Mouse (Mus musculus) small intestine, adult 2 months (tissue): ENCODE results near the gene Mrpl20. TPM values are rescaled to one million over a fixed set of nuclear protein-coding genes. Genes with fewer than 3 reads are reported as not detected.
A peak's percentile ranks its signal among the peaks of the same experiment; 100 is the strongest.

Experiments used
- H3K27ac ChIP-seq: fragments of 200-500 bp; 2 replicates; pipeline ENCODE4 v1.5.1; 2012; ENCODE audit warnings: low read depth, low read length, control low read depth, inconsistent platforms; ENCODE audit not compliant: insufficient read depth
- H3K27me3 ChIP-seq: fragments of 200-500 bp; 2 replicates; pipeline ENCODE4 v1.6.1; 2012; ENCODE audit warnings: mild to moderate bottlenecking, moderate library complexity, low read length, inconsistent platforms; ENCODE audit not compliant: control insufficient read depth, insufficient read depth
- H3K36me3 ChIP-seq: fragments of 200-500 bp; 2 replicates; pipeline ENCODE4 v1.6.1; 2012; ENCODE audit warnings: mild to moderate bottlenecking, low read length, control low read depth, inconsistent platforms; ENCODE audit not compliant: control insufficient read depth, insufficient read depth
- H3K4me1 ChIP-seq: fragments of 200-500 bp; 2 replicates; pipeline ENCODE4 v1.6.1; 2012; ENCODE audit warnings: low read length, inconsistent platforms, mixed read lengths; ENCODE audit not compliant: control insufficient read depth, insufficient read depth, insufficient read length
- H3K4me3 ChIP-seq: fragments of 200-500 bp; 2 replicates; pipeline ENCODE4 v1.5.1; 2012; ENCODE audit warnings: low read depth, mild to moderate bottlenecking, control low read depth, inconsistent platforms, low read length, moderate library complexity
- CTCF ChIP-seq: fragments of 200-500 bp; IDR thresholded peaks from 2 replicates; pipeline ENCODE4 v1.5.1; 2012; ENCODE audit warnings: low read depth, mild to moderate bottlenecking, control low read depth, inconsistent platforms, low read length, moderate library complexity, mixed read lengths; ENCODE audit not compliant: insufficient replicate concordance, insufficient read length; ENCODE audit errors: extremely low read depth
- POLR2A ChIP-seq: fragments of 200-500 bp; IDR thresholded peaks from 2 replicates; pipeline ENCODE4 v1.6.1; 2012; ENCODE audit warnings: low read depth, mild to moderate bottlenecking, control low read depth, inconsistent platforms, low read length, moderate library complexity
- WGBS: fragments of 180-500 bp; shearing (Covaris S2); methylation state at CpG from one replicate; pipeline ENCODE4 v1.1.7; 2018; 5-methylcytosine and 5-hydroxymethylcytosine counted together
- polyA plus RNA-seq: library from polyadenylated mRNA; depleted of rRNA; stranded (reverse); fragments of >200 nt; gene quantifications from 2 replicates; pipeline ENCODE4 v1.2.3, GENCODE M21; 2012

The Mrpl20 gene
- polyA plus RNA-seq, 1 experiment, result 34.5 TPM

DNA sequence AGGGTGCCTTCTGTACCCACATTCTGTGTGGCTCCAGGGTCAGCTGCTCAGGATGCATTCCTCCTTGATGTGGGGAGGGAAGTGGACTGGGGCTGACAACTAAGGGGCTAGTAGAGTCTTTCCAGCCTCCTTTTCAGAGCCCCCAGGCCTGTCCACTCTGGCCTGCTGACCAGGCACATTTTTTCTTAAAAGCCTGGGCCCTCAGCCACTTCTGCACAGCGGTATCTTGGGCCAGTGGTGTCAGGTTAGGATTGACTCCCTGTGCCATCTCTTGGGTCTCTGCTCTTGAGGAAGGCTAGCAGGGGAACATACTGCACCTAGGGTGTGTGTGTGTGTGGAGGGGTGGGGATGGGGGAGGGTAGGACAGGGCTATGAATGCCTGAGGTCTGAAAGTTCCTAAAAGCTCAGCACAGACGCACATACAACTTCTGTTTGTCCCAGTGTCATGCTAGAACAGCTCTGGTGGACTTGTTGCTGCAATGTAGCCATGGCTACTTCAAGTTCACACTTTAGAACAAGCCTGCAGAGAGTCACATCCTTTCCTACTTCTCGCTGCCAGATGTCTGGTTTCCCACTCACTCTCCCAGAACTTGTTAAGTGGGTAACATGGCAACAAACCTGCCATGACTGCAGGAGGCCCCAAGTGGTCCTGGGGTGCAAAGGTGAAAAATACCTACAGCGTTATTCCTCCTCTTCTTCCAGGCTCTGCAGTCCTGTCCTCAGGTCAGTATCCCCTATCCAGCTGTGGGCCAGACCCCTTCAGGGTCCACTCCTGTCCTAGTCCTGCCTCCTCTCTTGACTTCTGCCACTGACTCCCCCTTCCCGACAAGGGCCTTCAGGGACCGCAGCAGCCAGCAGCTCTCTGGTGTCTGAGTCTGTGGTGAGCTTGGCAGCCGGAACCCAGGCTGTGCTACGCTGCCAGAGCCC is 37.7 kb downstream of the Mrpl20 start:
- H3K4me3 ChIP-seq, result peak overlapping the region; percentile 76
- 19% methylated on average over 8 of the region's 8 CpGs for WGBS
- H3K27ac ChIP-seq, result peak overlapping the region; percentile 70
- TF ChIP-seq CTCF (no peak), POLR2A (no peak)
- H3K36me3 ChIP-seq, result no peaks in the 10 kb centered on the region
- no peaks in the 10 kb centered on the region for H3K27me3 ChIP-seq
- H3K4me1 ChIP-seq, result peaks cover 14% of the 10 kb centered on the region

DNA sequence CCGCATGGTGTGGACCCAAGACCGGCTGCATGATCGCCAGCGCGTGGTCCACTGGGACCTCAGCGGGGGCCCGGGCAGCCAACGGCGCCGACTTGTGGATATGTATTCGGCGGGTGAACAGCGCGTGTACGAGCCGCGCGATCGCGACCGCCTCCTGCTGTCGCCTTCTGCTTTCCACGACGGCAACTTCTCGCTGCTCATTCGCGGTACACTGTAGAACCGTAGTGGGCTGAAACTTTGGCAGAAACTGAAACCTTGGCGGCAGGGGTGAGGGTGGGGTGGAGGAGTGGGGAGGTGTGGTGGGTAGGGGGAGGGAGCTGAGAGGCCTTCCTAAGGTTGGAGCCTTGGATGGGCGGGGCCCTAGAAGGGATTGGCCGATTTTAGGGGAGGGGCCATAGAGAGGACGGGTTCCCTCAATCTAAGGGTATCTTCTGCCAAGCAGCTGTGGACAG is 38.4 kb downstream of the Mrpl20 start:
- Histone ChIP-seq H3K4me3 (peak overlapping the region; percentile 76), H3K27me3 (no peaks in the 10 kb centered on the region), H3K4me1 (peaks cover 14% of the 10 kb centered on the region), H3K27ac (peak overlapping the region; percentile 70), H3K36me3 (no peaks in the 10 kb centered on the region)
- no peak; the same call in 1 of the 2 replicates for TF ChIP-seq POLR2A
- peak; percentile 46; the same call in 1 of the 2 replicates for TF ChIP-seq CTCF
- WGBS, result under 1% methylated on average over 32 of the region's 32 CpGs

DNA sequence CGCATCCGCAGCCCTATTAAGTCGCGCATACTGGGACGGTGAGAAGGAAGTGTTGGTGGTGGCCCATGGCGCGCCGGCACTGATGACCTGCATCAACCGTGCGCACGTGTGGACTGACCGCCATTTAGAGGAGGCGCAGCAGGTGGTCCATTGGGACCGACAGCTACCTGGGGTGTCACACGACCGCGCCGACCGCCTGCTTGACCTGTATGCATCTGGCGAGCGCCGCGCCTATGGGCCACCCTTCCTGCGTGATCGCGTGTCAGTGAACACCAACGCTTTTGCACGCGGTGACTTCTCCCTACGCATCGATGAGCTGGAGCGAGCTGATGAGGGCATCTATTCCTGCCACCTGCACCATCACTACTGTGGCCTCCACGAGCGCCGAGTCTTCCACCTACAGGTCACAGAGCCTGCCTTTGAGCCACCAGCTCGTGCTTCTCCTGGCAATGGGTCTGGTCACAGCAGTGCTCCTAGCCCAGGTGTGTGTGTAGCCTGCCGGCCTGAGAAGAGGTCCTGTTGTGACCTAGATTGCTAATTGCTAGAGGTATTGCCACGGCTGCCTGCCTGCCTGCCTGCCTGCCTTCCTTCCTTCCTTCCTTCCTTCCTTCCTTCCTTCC is 39.1 kb downstream of the Mrpl20 start:
- peak overlapping the region; percentile 76 for H3K4me3 ChIP-seq
- H3K4me1 ChIP-seq, result peaks cover 14% of the 10 kb centered on the region
- no peak overlapping the region for H3K27ac ChIP-seq
- TF ChIP-seq CTCF (no peak), POLR2A (no peak)
- H3K36me3 ChIP-seq, result no peaks in the 10 kb centered on the region
- WGBS, result 41% methylated on average over 38 of the region's 38 CpGs
- no peaks in the 10 kb centered on the region for H3K27me3 ChIP-seq

DNA sequence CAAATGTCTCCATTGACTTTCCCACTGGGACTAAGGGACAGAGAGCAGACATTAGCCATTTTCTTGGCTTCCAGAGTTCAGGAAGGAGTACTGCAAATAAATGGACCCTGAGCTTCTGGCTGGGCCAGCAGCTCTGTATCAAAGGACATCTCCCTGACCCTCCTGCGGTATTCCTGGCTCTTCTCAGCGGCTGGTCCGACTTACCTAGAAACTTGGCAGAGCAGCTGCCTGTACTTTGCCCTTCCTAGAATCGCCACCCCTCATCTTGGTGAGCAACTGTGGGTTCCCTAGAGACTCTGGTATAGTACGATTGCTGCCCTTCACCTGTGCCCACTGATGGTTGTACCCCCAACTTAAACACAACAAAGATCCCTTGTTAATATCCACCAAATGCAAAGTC is 40.6 kb downstream of the Mrpl20 start:
- H3K4me3 ChIP-seq, result no peak overlapping the region
- no peaks in the 10 kb centered on the region for H3K36me3 ChIP-seq
- no peaks in the 10 kb centered on the region for H3K27me3 ChIP-seq
- 35% methylated on average over 5 of the region's 5 CpGs for WGBS
- H3K27ac ChIP-seq, result no peak overlapping the region
- peaks cover 14% of the 10 kb centered on the region for H3K4me1 ChIP-seq
- TF ChIP-seq CTCF (no peak), POLR2A (no peak)

DNA sequence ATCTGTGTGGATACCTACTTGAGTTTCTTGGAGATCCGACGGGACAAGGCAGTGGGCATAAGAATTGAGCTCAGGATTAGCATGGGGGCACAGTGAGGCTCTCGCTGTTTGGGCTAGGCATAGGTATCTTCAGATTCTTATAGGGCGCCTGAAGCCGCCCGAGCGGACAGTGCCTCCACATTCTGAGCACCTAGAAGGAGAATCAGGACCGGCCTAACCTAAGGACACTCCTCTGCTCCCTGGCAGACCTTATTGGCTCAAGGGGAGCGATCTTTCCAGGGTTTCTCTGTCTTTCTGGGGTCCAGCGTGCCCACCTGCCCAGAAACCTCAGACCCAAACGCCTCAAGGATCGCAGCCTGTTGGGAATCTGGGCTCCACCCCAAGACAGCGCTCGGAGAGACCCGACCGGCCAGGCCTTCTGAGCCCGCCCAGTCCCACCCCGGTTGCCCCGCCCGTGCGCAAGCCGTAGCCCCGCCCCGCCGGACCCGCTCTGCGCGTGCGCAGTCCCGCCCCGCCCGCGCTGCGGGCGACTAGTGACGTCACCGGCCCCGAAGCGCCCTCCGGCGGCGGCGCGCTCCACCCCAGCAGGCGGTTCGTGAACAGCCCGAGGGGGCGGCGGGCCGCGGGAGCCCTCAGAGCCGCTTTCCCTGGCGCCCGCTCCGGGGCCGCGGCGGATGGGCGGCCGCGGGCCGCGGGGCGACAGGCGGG is 44.3 kb downstream of the Mrpl20 start, which contains the start of gene Dvl1:
Dvl1 (plus strand) TSS at position 532 of the 708 bp plus-strand sequence.
- TF ChIP-seq CTCF, result 0 out of 2 replicates have a peak, but pooled peaks have one; percentile 28
- no peak for TF ChIP-seq POLR2A
- Histone ChIP-seq H3K4me1 (peaks cover 25% of the 10 kb centered on the region), H3K36me3 (no peaks in the 10 kb centered on the region), H3K27me3 (no peaks in the 10 kb centered on the region), H3K27ac (peak within 1 kb of the TSS; percentile 64), H3K4me3 (peak within 1 kb of the TSS; percentile 91)
- 3% methylated on average over 55 of the region's 65 CpGs for WGBS

DNA sequence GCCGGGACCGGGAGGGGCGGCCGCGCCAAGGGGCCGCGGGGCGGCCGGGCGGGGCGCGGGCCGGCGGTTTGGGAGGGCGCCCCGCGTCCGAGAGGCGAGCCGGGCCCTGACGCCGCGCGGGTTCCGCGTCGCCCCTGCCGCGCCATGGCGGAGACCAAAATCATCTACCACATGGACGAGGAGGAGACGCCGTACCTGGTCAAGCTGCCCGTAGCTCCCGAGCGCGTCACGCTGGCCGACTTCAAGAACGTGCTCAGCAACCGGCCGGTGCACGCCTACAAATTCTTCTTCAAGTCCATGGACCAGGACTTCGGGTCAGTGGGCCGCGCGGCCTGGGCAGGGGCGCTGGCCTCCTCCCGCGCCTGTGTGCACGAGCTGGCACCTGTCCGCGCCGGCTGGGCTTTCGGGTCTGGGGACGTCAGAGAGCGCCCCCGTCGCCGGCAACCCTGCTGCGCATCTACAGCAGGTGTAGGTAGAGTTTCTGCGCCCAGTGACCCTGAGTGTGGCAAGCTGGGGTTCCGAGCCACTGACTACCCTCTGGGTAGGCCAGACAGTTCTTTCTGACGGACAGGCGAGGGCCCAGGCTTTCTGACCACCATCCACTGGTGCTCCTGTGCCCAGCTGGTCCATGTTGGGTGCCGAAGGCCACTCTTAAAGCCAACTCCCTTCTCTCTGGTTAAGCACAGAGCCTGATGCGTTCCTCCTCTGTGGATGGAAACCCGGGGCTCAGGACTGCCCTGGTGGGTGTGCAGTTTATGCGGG is 45.1 kb downstream of the Mrpl20 start:
- WGBS, result 1% methylated on average over 68 of the region's 69 CpGs
- no peak for TF ChIP-seq POLR2A
- no peak for TF ChIP-seq CTCF
- Histone ChIP-seq H3K4me1 (peaks cover 27% of the 10 kb centered on the region), H3K4me3 (peak overlapping the region; percentile 91), H3K27me3 (no peaks in the 10 kb centered on the region), H3K27ac (peak overlapping the region; percentile 64), H3K36me3 (no peaks in the 10 kb centered on the region)
